Mouse (Mus musculus): ENCODE measurements around the gene Mast4. TPM values are rescaled to one million over a fixed set of nuclear protein-coding genes. Genes with fewer than 3 reads are reported as not detected.

Gene Mast4
- total RNA-seq, 2 experiments from 2014 or later: 45.9 to 49.2 TPM

DNA sequence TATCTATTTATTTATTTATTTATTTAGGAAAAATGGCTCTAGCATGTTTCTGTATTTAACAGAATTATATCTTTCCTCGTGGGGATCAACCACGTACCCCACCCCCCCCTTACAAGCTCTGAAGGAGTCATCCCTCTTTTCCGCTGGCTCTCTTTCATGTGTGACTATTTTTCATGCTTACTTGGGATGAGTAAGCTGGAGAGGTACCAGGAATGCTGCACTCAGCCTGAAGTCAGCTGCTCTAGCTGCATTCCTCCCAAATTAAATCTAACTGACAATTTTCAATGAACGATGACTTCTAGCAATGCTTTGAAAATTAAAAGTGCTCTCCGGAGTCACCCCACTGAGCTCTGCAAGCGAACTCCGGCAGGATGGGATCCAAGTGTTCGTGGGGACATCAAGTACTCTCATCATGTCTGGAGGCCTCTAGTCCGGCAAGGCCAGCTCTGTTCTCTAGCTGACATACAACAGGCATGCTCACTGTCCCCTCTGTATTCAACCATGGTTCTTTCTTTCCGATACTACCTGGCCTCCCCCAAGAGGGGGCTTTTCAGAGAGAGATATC, 547.5 kb downstream of the Mast4 start:
- intact Hi-C loops (cut with DNase I): no loop called here
- no peak for DNase-seq

DNA sequence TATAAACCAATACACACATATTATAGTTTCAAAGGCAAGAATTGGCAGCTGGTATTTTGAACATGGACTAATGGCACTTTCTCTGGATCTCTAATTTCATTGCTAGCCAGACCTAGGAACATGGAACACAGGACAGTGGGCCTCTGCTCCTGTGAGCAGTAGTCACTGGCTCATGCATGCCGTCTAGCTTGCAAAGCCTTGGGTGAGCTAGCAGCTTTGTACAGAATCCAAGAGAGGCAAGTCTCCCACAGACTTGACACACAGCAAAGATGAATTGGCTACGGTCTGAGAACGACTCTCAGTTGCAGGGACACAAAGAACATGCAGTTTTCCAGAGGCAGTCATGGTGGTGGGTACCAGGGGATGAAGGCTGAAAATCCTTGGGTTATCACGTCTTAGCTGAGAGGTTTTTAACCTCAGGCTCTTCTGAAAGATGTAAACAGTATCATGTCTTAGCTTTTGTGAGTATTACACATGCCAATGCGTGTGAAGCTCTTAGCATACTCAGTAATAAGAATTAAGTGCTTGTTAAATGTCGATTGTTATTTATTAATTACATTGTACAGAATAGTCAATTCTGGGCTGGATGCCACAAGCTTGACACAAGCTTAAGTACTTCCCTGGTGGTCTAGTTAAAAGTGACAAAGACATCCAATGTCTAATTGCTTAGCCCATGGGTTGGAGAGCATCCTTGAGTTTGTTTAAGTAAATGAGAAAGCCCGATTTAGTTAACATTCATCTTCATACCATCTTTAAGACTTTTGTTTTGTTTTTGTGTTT, 550.6 kb downstream of the Mast4 start:
- no peak for DNase-seq
- intact Hi-C loops (cut with DNase I): no loop called here

DNA sequence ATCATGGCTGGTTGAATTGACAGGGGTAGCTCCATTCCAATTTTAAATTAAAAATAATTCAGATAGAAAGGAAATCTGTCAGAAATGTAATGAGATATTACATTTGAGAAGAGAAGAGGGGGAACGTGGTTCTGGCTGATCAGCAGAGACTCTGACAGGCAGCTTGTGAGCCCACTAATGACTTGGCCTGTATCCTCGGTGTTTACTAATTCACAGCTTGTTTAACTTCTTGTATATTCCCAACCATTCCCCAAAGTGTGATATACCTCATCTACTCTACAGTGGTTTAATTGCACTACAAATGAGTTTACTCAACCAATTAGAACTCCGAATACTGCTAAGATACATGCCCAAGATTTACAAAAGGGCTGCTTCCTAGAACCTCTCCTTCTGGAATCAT, 555.0 kb downstream of the Mast4 start:
- intact Hi-C loops (cut with DNase I): no loop called here
- DNase-seq: no peak

DNA sequence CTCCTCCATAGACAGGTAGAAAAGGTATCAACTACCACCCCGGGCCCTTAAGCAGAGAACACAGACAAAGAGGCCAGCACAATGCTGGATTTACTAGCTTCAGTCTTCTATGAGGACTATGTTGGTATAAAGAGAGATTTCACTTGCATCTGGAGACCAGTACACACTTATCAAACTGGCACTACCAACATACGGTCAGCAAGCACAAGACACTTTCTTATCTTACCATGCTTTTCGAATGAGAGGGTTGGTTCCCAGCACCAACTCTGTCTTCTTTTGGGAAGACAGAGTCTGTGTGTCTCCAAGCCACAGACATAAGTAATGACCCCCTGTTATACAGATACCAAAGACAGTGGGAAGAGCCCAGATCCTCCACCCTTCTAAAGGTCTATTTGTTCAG, 555.4 kb downstream of the Mast4 start:
- intact Hi-C loops (cut with DNase I): no loop called here
- DNase-seq: no peak

DNA sequence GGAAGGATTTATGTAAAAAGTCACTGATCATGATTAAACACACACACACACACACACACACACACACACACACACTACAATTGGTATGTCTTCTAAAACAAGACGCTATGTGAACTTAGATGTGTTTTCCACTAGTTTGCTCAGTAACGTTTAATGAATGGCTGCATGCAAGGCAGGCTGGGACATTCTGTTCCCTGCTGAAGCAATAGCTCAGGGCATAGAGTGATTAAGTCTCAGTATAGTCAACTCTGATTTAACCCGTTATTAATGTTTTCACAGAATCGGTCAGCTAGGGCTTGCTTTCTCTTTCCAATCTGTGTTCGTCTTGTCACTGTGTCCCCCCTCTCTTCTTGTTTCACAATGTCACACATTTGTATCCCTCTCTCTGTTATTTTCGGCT, 558.8 kb downstream of the Mast4 start:
- DNase-seq: no peak
- intact Hi-C loops (cut with DNase I): no loop called here

DNA sequence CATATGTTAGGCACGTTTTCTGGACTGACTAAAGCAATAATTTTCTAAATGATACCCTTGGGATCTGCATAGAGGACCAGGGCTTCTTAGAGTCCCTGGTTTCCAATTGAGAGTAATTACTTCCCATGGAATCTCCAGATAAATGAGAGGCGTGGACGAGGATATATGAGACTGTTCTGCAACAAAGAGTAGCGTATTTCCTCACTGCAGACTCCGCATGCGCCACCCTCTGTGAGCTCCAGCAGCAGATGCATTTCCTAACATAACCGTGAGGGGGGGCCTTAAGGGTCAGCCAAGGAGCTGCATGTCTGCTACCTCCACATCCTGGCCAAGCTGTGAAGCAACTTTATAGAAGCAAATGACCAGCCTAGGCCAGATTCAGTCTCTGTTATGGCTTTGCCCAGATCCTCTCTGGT, 559.5 kb downstream of the Mast4 start:
- intact Hi-C loops (cut with DNase I): no loop called here
- no peak for DNase-seq

DNA sequence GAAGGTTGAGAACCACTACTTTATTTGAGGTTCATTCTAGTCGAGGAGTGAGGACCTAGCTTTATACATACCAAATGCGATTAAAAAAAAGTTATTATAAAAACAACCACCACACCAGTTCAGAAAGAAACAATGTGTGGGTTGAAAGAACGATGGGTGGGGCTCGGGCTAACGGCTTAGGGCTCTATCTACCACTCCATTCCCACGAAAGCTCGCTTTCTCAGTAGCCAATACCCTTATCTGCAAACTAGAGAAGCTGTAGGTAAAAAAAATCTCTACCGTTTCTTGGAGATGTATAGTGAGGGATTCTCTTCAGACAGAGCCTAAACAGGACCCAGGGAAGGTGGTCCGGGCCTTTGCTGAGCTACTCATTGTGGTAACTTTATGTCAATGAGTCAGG, 561.1 kb downstream of the Mast4 start:
- intact Hi-C loops (cut with DNase I): no loop called here
- DNase-seq: no peak

DNA sequence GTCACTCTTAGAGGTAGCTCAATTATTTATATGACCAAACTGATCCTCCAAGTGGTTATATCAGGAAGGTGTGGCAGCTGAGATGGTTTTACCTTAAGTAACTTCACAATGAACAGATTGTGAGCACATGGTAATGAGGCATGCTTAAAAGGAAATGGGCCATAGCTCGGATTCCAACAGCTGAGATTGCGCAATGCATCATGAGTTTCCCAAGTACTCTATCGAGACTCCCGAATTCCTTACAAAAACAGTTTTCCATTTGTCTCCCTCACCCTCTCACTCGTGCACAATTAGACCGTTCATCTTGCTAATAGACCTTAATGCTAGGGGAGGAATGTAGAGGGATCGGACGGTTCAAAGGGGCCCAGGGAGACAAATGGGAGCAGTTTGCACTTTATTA, 564.1 kb downstream of the Mast4 start:
- intact Hi-C loops (cut with DNase I): no loop called here
- no peak for DNase-seq

DNA sequence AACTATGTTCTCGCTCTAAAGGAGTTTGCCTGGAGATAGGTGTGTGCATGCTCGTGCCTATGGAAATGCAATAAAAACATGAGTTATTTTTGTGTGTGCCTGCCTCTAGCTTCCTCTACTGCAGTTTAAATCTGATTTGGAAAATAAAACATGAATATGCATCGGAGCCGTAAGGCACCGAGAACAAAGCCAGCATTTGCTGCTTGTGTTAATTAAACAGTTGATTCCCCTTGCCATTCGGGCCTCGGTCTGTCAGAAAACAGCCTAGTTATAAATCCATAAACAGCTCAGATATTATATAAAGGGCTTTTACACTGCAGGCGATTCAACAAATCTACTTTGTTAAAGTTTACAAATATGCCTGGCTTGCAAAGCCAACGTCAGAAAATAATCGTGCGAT, 565.8 kb downstream of the Mast4 start:
- DNase-seq: no peak
- intact Hi-C loops (cut with DNase I): no loop called here

DNA sequence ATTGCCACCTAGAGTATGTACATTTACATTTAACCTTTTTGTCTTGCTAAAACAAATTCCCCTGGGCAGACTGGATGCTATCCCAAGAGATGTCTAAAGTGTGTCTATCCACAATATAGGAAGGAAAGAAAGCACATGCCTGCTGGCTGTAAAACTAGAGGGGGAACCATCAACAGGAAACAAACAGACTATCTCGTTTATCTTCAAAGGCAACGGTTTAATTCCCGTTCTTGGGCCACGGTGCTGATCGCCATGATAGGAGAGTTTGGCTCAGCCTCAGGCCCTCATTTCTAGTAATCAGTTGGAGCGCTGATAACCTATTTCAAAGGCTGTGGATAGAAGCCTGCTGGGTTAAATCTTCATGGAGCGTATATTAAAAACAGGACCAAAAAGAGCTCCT, 567.2 kb downstream of the Mast4 start:
- intact Hi-C loops (cut with DNase I): no loop called here
- DNase-seq: no peak

DNA sequence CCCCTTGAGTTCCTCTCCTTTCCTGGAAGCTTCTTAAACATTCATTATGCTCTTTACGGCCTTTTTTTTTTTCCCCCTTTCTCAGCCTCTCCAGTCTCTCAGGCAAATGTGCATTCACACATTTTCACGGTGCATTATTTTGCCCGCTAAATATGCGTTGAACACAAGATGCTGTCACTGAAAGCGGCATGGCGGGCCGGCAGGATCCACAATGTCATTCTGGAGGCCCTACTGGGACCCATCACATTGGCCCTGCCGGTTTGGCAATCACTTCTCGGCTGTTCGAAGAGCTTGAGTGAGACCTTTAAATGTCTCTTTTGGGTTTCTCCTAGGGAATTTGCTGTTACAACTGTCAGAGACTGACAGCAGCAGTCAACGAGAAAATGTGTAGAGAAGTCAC, 569.1 kb downstream of the Mast4 start:
- intact Hi-C loops (cut with DNase I): no loop called here
- no peak for DNase-seq

DNA sequence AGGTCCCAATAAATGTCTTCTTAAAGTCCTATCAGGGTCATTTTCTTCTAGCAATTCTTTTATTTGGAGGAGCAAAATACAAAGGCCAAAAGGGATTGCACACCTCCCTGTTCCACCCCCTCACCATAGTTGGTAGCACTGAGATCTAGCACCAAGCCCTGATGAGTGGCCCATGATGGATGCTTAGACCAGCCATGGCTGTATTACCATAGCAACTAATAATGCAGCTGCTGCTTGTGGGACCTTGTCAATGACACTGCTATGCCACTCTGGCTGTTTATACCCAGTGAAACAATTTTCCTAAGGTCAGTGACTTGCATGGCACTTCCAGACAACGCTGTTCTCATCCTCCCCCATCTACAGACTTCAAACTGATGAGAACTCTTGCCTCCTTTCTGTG, 570.1 kb downstream of the Mast4 start:
- intact Hi-C loops (cut with DNase I): no loop called here
- DNase-seq: no peak

DNA sequence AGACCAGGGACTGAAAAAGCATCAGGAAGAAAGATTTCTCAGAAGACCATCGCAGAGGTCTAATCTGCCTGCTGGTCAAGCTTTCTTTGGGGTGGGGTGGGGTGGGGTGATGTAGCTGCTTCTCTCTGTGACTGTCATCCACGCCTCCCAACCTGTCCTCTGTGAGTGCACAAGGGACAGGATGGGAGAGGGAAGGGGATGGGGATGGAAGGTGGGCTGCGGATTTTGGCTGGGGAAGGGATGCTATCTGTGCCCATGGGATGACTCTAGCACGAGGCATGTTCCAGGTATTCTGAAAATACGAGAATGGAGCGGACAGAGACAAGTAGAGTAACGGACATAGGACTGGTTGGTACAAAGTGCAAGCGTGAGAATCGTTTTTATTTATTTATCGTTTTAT, 572.1 kb downstream of the Mast4 start:
- no peak for DNase-seq
- intact Hi-C loops (cut with DNase I): no loop called here

DNA sequence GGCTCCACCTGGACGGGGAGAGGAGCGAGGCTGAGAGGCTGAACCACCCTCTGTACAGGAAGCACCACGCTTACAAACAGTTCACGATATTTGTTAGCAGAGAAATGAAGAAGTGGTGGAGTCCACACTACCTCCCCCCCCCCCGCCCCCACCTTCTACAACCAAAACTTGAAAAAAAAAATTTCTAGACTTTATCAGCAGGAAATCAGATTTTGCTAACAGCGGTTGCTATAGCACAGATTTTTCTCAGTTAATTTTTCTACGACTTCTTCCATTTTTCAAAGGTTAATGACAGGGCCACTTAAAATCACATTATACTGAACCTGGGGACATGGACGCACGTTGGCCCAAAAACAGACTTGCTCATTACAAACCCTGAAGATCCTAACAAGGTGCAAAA, 572.9 kb downstream of the Mast4 start:
- DNase-seq: no peak
- intact Hi-C loops (cut with DNase I): no loop called here

DNA sequence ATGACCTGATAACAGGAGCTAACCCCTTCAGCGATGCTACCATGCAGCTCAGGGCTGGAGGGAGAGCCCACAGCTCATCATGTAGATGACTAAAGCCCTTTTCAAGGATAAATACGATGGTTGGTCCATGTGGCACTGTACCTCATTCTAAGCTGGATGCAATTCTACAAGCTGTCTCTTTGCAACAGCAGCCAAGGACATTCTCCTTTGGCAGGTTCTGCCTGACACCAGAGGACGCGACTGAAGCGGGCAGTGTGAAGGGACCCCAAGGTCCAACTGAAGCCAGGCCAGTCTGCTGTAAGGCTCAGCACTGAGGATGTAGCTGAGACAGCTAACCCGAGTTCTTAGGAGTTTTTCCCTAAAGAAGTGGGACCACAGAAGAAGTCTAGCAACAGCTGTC, 576.3 kb downstream of the Mast4 start:
- DNase-seq: no peak
- intact Hi-C loops (cut with DNase I): no loop called here

DNA sequence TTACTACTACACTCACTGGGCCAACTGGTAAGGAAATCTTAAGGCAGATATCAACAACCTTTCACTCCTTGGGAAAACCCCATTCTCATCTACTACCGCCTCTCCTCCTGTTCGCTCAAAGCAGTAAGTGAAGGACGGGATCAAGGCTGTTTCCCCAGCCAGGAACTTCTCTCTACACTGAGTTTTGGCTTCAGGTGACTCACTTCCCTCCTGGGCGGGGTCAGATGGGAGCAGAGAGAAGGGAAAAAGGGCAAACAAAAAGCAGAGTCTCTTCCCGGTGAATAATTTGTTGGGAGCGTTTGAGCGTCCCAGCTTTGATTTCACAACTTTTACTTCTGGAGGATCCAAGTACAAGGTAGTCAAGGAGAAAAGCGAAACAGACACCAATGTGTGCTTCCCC, 578.2 kb downstream of the Mast4 start:
- intact Hi-C loops (cut with DNase I): no loop called here
- no peak for DNase-seq

DNA sequence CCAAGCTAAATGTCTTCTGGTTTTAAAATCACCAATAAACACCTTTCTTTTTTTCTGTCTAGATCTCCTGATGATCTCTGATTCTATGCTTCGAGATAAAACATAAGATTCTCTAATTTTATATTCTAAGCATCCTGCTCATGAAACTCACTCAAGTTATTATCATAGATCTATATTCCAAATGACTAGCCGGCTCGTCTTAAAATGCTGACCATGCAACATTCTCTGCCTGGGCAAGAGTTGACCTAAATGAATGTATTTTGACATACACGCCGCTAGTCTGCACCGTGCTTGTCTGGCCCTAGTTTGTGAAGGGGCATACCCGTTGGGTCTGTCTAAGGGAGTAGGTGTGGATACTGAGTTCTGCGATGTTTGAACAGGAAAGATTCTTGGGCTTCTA, 579.2 kb downstream of the Mast4 start:
- DNase-seq: no peak
- intact Hi-C loops (cut with DNase I): no loop called here

DNA sequence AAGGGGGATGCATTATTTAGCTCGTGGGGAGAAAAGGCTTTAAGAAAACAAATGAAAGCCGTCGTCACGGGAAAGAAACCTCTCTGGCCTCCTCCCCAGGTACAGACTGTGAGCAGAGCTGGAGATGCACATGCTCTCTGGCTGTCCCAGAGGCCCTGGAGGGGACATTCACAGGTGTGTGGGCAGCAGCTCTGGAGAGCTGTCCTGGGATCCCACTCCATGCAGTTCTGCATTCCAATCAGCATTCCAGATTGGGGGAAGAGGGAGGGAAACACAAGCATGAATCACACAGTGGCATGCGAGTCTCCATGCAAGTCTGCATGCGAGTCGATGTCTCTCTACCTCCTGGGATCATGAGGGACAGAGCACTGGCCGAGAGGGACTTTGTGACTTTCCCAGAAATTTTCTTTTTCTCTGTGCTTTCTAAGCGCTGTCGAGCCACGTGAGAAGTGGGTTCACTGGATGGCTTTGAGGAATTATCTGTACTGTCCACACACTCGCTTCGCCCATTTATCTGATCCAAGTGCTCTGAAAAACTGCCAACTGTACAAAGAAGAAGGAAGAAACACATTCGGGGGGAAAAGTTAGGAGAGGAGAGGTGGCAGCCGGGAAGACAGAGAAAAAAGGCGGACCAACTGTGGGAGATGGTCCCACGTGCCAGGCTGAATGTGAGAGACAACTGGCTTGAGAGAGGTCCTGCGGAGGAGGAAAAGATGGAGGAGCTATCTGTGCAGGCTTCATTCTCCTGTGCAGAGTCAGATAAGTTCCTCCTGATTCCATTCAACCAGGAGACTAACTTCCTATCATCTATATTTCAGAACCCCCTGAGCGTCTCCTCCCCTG, 580.4 kb downstream of the Mast4 start:
- intact Hi-C loops (cut with DNase I): no loop called here
- DNase-seq: no peak

DNA sequence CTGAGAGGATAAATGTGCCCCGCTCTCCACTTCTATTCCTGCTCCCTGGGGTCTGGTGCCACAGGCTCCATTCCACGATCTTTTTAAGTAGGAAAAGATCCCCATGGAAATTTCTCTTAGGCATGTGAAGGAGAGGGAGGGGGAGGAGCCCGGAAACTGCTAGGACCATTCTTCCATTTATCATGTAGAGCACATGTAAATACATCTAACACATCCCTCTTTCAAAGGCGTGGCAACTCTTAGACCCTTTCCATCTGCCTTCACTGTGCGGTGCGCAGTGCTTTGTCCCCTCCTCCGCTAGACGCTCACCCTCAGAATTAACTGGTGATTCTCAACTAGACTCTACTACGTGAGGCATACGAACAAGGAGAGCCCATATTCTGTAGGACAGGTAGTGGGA, 584.4 kb downstream of the Mast4 start:
- intact Hi-C loops (cut with DNase I): no loop called here
- no peak for DNase-seq

DNA sequence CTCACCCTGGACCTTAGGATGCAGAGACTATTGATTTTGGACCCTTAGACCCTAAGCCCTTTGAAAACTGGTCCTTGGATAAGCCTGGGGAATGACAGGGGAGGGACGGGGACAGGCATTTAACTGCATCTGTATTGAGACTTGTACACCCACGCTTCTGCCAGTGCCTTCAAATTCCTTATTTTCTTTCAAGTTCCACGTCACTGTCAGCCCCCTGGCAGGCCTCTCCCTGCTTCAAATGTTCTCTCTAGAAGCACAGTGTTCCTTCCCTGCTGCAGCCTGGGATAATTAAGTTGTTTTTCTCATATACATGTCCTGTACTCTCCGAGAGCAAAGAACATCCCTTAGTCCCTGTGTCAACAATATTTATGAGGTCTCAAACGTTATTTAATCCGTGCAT, 585.1 kb downstream of the Mast4 start:
- no peak for DNase-seq
- intact Hi-C loops (cut with DNase I): no loop called here

DNA sequence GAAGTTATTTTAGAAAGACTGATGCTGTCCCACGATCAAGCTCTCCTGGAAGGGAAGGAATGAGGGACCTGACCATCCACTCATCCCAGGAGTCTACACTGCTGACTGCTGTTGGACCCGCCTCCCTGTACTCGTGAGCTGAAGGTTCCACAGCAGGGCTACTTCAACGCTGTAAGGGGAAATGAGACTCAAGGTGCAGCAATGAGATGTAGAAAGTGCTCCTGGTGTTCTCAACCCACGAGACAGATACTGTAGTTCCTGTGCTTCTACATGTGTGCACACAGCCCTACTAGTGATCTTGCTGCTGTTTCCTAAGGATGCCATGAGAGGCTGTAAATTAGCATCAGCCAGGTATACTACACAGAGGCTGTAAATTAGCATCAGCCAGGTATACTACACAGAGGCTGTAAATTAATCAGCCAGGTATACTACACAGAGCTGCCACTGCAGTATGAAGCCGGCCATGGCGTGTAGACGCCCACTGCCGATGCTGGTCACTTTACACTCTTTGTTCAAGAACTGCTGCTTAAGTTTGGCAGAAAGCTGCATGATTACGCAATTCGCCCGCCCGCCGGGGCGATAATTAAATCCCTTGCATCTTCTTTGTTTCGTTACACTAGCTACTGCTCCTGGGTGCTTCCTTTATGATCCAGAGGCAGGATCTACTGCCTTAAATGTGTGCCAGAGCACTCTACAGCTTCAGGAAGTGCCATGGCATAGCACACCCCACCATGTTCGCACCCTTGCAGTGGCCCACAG, 587.3 kb downstream of the Mast4 start:
- DNase-seq: no peak

More for the DNA sequence above, 587.3 kb downstream of the Mast4 start:
- intact Hi-C loops (cut with DNase I): no loop called here
